Mouse (Mus musculus) forebrain, embryonic 15.5 days (tissue): ENCODE measurements around the gene Lsp1. TPM values are rescaled to one million over a fixed set of nuclear protein-coding genes. Genes with fewer than 3 reads are reported as not detected.

Experiments used
- ATAC-seq: fragments of 200-750 bp; cut with Nextera tagmentation; replicated peaks from 2 replicates; pipeline ENCODE4 v1.8.0; 2017; ENCODE audit warnings: mild to moderate bottlenecking, moderate TSS enrichment, moderate library complexity
- H3K27ac ChIP-seq: fragments of 300-500 bp; sonication (generic); replicated peaks from 2 replicates; pipeline ENCODE4 v1.5.1; 2015; ENCODE audit warnings: mild to moderate bottlenecking, inconsistent platforms
- H3K27me3 ChIP-seq: fragments of 300-500 bp; sonication (generic); 2 replicates; pipeline ENCODE4 v1.6.1; 2015; ENCODE audit warnings: inconsistent platforms
- H3K36me3 ChIP-seq: fragments of 300-500 bp; sonication (generic); 2 replicates; pipeline ENCODE4 v1.6.1; 2015; ENCODE audit warnings: mild to moderate bottlenecking, inconsistent platforms
- H3K4me1 ChIP-seq: fragments of 300-500 bp; sonication (generic); 2 replicates; pipeline ENCODE4 v1.6.1; 2015; ENCODE audit warnings: inconsistent platforms
- H3K4me2 ChIP-seq: fragments of 300-500 bp; sonication (generic); replicated peaks from 2 replicates; pipeline ENCODE4 v1.6.1; 2015; ENCODE audit warnings: mild to moderate bottlenecking, inconsistent platforms
- H3K4me3 ChIP-seq: fragments of 300-500 bp; sonication (generic); 2 replicates; pipeline ENCODE4 v1.5.1; 2015; ENCODE audit warnings: mild to moderate bottlenecking, inconsistent platforms
- H3K9ac ChIP-seq: fragments of 300-500 bp; sonication (generic); replicated peaks from 2 replicates; pipeline ENCODE4 v1.6.1; 2015; ENCODE audit warnings: mild to moderate bottlenecking, inconsistent platforms
- H3K9me3 ChIP-seq: fragments of 300-500 bp; sonication (generic); 2 replicates; pipeline ENCODE4 v1.6.1; 2016; ENCODE audit warnings: inconsistent platforms
- WGBS: fragments of 180-500 bp; shearing (Covaris S2); methylation state at CpG from one replicate; pipeline ENCODE4 v1.1.7; 2015; ENCODE audit warnings: mixed read lengths; 5-methylcytosine and 5-hydroxymethylcytosine counted together
- polyA plus RNA-seq: library from polyadenylated mRNA; unstranded; fragments of >200 nt; fragmentation: Nextera tagmentation; extraction: Ambion mirVana; gene quantifications from 2 replicates; pipeline ENCODE4 v1.2.1, GENCODE M21; 2015

Lsp1 gene
- polyA plus RNA-seq, 1 experiment from 2014 or later: 4.2 TPM

GRCm38 (mm10) chr7:142496800-142497199 is 36.2 kb downstream of the Lsp1 start:
- H3K4me2 ChIP-seq: no peak overlapping the region
- no peak for ATAC-seq
- no peaks in the 10 kb centered on the region for H3K4me1 ChIP-seq
- H3K9ac ChIP-seq: no peak overlapping the region
- WGBS: 82% methylated on average over 5 of the region's 5 CpGs
- no peak overlapping the region for H3K4me3 ChIP-seq
- no peaks in the 10 kb centered on the region for H3K27me3 ChIP-seq
- no peaks in the 10 kb centered on the region for H3K9me3 ChIP-seq
- no peaks in the 10 kb centered on the region for H3K36me3 ChIP-seq
- no peak overlapping the region for H3K27ac ChIP-seq

- H3K4me1 ChIP-seq: no peaks in the 10 kb centered on the region
- no peaks in the 10 kb centered on the region for H3K36me3 ChIP-seq
- no peaks in the 10 kb centered on the region for H3K27me3 ChIP-seq
- H3K4me2 ChIP-seq: no peak overlapping the region
- H3K27ac ChIP-seq: no peak overlapping the region
- no peaks in the 10 kb centered on the region for H3K9me3 ChIP-seq
- no peak for ATAC-seq
- 94% methylated on average over 2 of the region's 2 CpGs for WGBS
- no peak overlapping the region for H3K4me3 ChIP-seq
- no peak overlapping the region for H3K9ac ChIP-seq
Observed at GRCm38 (mm10) chr7:142497775-142498174, 37.2 kb downstream of the Lsp1 start.

GRCm38 (mm10) chr7:142498575-142498974 is 38.0 kb downstream of the Lsp1 start, which contains the start of gene Tnnt3:
Gene Tnnt3, plus strand, starts transcription at chr7:142498836.
- no peak within 1 kb of the TSS for H3K4me2 ChIP-seq
- ATAC-seq: no peak
- H3K9ac ChIP-seq: no peak within 1 kb of the TSS

GRCm38 (mm10) chr7:142499010-142499721 is 38.6 kb downstream of the Lsp1 start:
- H3K4me3 ChIP-seq: no peak overlapping the region
- no peak overlapping the region for H3K27ac ChIP-seq
- H3K4me2 ChIP-seq: no peak overlapping the region
- H3K9me3 ChIP-seq: no peaks in the 10 kb centered on the region
- no peaks in the 10 kb centered on the region for H3K36me3 ChIP-seq
- no peaks in the 10 kb centered on the region for H3K27me3 ChIP-seq
- WGBS: 70% methylated on average over 5 of the region's 5 CpGs
- no peaks in the 10 kb centered on the region for H3K4me1 ChIP-seq
- no peak for ATAC-seq
- H3K9ac ChIP-seq: no peak overlapping the region

More at GRCm38 (mm10) chr7:142498575-142498974, 38.0 kb downstream of the Lsp1 start, which contains the start of gene Tnnt3:
- Histone ChIP-seq H3K27me3 (no peaks in the 10 kb centered on the region), H3K9me3 (no peaks in the 10 kb centered on the region), H3K4me1 (no peaks in the 10 kb centered on the region), H3K36me3 (no peaks in the 10 kb centered on the region), H3K4me3 (no peak within 1 kb of the TSS), H3K27ac (no peak within 1 kb of the TSS)
- 70% methylated on average over 2 of the region's 2 CpGs for WGBS

- ATAC-seq: no peak
- H3K9ac ChIP-seq: no peak overlapping the region
- no peaks in the 10 kb centered on the region for H3K9me3 ChIP-seq
- no peaks in the 10 kb centered on the region for H3K4me1 ChIP-seq
- no peak overlapping the region for H3K27ac ChIP-seq
- H3K4me2 ChIP-seq: no peak overlapping the region
- no peaks in the 10 kb centered on the region for H3K36me3 ChIP-seq
- no peak overlapping the region for H3K4me3 ChIP-seq
- 92% methylated on average over 1 of the region's 1 CpGs for WGBS
- no peaks in the 10 kb centered on the region for H3K27me3 ChIP-seq
Observed at GRCm38 (mm10) chr7:142500032-142500431, 39.4 kb downstream of the Lsp1 start.

- H3K36me3 ChIP-seq: no peaks in the 10 kb centered on the region
- H3K9ac ChIP-seq: no peak overlapping the region
- H3K9me3 ChIP-seq: no peaks in the 10 kb centered on the region
- H3K4me3 ChIP-seq: no peak overlapping the region
- peaks cover 15% of the 10 kb centered on the region for H3K4me1 ChIP-seq
- H3K4me2 ChIP-seq: no peak overlapping the region
- 83% methylated on average over 4 of the region's 4 CpGs for WGBS
- ATAC-seq: no peak
- H3K27ac ChIP-seq: no peak overlapping the region
- no peaks in the 10 kb centered on the region for H3K27me3 ChIP-seq
Observed at GRCm38 (mm10) chr7:142503206-142503605, 42.6 kb downstream of the Lsp1 start.

- Histone ChIP-seq H3K27me3 (no peaks in the 10 kb centered on the region), H3K4me1 (peaks cover 25% of the 10 kb centered on the region), H3K27ac (no peak overlapping the region), H3K9ac (no peak overlapping the region), H3K4me3 (no peak overlapping the region), H3K9me3 (no peaks in the 10 kb centered on the region), H3K4me2 (no peak overlapping the region), H3K36me3 (no peaks in the 10 kb centered on the region)
- 23% methylated on average over 2 of the region's 2 CpGs for WGBS
- ATAC-seq: peak; percentile 69
Observed at GRCm38 (mm10) chr7:142505942-142506341, 45.3 kb downstream of the Lsp1 start.

- no peak overlapping the region for H3K4me3 ChIP-seq
- no peaks in the 10 kb centered on the region for H3K9me3 ChIP-seq
- no peak overlapping the region for H3K9ac ChIP-seq
- no peak overlapping the region for H3K27ac ChIP-seq
- H3K27me3 ChIP-seq: no peaks in the 10 kb centered on the region
- H3K4me1 ChIP-seq: peaks cover 25% of the 10 kb centered on the region
- WGBS: 22% methylated on average over 4 of the region's 4 CpGs
- ATAC-seq: peak; percentile 46; the same call in 1 of the 2 replicates
- H3K4me2 ChIP-seq: no peak overlapping the region
- H3K36me3 ChIP-seq: no peaks in the 10 kb centered on the region
Observed at GRCm38 (mm10) chr7:142506501-142506900, 45.9 kb downstream of the Lsp1 start.

- no peak overlapping the region for H3K4me2 ChIP-seq
- no peaks in the 10 kb centered on the region for H3K36me3 ChIP-seq
- no peak overlapping the region for H3K27ac ChIP-seq
- H3K9me3 ChIP-seq: no peaks in the 10 kb centered on the region
- no peak for ATAC-seq
- no peak overlapping the region for H3K9ac ChIP-seq
- H3K4me3 ChIP-seq: no peak overlapping the region
- H3K27me3 ChIP-seq: no peaks in the 10 kb centered on the region
- H3K4me1 ChIP-seq: peaks cover 25% of the 10 kb centered on the region
- 93% methylated on average over 9 of the region's 9 CpGs for WGBS
Observed at GRCm38 (mm10) chr7:142507453-142507852, 46.8 kb downstream of the Lsp1 start.

- peak overlapping the region; percentile 43; the same call in 1 of the 2 replicates for H3K27ac ChIP-seq
- no peaks in the 10 kb centered on the region for H3K36me3 ChIP-seq
- H3K9ac ChIP-seq: no peak overlapping the region
- no peak overlapping the region for H3K4me2 ChIP-seq
- H3K4me1 ChIP-seq: peaks cover 25% of the 10 kb centered on the region
- H3K27me3 ChIP-seq: no peaks in the 10 kb centered on the region
- H3K9me3 ChIP-seq: no peaks in the 10 kb centered on the region
- 54% methylated on average over 14 of the region's 14 CpGs for WGBS
- ATAC-seq: no peak
- H3K4me3 ChIP-seq: no peak overlapping the region
Observed at GRCm38 (mm10) chr7:142509518-142509917, 48.9 kb downstream of the Lsp1 start.

- H3K36me3 ChIP-seq: no peaks in the 10 kb centered on the region
- H3K9ac ChIP-seq: no peak overlapping the region
- no peak overlapping the region for H3K4me2 ChIP-seq
- H3K27ac ChIP-seq: peak overlapping the region; percentile 43
- H3K4me3 ChIP-seq: no peak overlapping the region
- WGBS: 10% methylated on average over 12 of the region's 12 CpGs
- H3K27me3 ChIP-seq: no peaks in the 10 kb centered on the region
- H3K9me3 ChIP-seq: no peaks in the 10 kb centered on the region
- peaks cover 25% of the 10 kb centered on the region for H3K4me1 ChIP-seq
- no peak for ATAC-seq
Observed at GRCm38 (mm10) chr7:142510021-142510777, 49.6 kb downstream of the Lsp1 start.

- ATAC-seq: no peak
- Histone ChIP-seq H3K9ac (no peak overlapping the region), H3K27me3 (no peaks in the 10 kb centered on the region), H3K4me3 (no peak overlapping the region), H3K9me3 (no peaks in the 10 kb centered on the region), H3K4me2 (no peak overlapping the region), H3K27ac (no peak overlapping the region), H3K4me1 (peaks cover 14% of the 10 kb centered on the region), H3K36me3 (no peaks in the 10 kb centered on the region)
- 89% methylated on average over 4 of the region's 4 CpGs for WGBS
Observed at GRCm38 (mm10) chr7:142514048-142514447, 53.4 kb downstream of the Lsp1 start.
